Mouse (Mus musculus): Measurements from ENCODE around the gene Vmp1.
A peak's percentile ranks its signal among the peaks of the same experiment; 100 is the strongest.

Gene Vmp1

DNA sequence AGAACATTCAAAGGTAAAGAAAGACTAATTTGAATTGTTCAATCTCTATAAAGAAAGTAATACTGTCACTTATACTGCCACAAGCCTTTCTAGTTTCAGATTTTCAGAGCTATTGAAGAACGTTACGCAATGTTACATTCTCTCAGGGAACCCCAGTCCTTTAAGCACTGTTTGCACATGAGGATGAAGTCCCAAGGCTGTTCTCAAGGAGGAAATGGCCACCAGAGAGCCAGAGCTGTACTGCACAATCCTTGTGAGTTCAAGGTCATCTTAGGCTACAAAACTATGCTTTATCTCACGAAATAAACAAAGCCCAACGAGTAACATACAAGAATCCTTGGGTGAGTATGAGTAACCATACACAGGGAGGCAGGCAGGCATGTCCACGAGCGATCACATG, 49.2 kb downstream of the Vmp1 start:
- no peak for DNase-seq (ENCODE audit: low read depth)

DNA sequence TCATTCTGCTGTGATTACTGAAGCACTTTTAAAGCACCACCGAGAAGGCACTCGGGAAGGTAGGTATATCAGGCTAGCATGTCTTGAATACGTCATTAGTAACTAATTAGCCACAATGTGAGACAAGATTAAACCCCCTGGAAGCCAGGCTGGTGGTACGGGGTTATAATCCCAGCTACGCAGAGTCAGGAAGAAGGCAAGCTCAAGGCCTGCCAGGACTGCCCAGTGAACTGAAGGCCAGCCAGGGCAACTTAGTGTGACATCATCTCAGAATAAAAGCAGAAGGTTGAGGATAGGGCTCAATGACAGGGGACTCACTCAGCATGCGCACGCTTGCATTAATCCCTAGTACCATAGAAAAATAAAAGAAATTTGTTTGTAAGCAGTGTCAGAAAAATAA, 53.7 kb downstream of the Vmp1 start:
- DNase-seq (ENCODE audit: low read depth) = no peak

DNA sequence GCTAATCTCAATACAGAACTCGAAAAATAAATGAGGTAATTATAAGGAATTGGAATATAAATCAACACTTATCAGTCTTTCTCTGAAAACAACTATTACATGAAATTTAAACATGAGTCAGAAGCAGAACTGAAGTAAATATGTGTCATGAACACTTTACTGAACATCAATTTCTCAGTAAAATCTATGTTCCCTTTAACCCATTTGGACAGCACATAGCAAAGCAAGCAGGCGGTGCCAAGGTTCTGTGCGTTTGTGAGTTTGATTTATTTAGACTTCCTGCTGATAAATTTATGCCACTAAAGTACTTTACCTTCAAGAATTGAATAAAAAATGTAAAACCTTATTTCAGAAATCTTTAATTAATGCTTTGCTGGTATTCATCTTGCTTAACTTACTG, 54.2 kb downstream of the Vmp1 start:
- no peak for DNase-seq (ENCODE audit: low read depth)

DNA sequence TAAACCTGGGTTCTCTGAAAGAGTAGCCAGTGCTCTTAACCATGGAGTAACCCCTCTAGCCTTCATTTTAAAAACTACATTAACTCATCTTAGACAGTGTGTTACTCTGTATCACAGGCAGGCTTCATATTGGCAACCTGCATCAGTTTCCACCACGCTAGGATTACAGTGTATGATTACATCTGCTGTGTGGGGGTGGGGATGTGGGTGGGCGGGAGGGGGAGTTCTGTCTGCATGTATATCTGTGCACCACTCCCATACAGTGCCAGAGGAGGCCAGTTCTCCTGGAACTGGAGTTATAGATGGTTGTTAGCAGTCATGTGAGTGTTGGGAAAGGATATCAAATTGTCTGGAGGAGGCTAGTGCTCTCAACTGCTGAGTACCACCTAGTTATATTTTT, 55.2 kb downstream of the Vmp1 start:
- no peak for DNase-seq (ENCODE audit: low read depth)

DNA sequence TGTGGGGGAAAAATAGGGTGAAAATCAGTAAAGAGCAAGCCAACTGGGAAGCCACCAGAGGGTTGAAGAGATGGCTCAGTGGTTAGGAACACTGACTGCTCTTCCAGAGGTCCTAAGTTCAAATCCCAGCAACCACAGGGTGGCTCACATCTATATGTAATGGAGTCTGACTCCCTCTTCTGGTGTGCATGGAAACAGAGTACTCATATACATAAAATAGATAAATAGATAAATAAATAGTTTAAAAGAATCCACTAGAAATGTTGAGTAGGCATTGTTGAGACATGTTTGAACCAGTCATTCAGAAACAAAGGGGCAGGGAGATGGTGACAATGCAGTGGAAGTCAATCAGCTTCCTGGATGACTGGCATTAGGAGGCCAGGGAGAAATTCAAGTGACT, 56.0 kb downstream of the Vmp1 start:
- DNase-seq (ENCODE audit: low read depth) = no peak

DNA sequence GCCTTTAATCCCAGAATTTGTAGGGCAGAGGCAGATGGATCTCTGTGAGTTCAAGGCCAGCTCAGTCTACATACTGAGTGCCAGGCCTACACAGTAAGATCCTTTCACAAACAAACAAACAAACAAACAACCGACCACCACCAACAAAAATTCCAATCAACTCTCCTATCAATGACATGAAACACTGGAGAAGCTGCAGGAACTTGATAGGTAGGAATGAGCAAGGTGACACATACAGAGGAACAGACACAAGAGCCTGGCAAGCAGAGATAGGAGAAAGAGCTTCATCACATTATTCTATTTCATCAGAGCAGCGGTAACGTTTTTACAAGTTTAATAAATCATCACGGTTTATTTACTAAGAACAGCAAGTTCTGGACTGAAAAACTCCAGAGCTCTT, 56.9 kb downstream of the Vmp1 start:
- DNase-seq (ENCODE audit: low read depth) = no peak

DNA sequence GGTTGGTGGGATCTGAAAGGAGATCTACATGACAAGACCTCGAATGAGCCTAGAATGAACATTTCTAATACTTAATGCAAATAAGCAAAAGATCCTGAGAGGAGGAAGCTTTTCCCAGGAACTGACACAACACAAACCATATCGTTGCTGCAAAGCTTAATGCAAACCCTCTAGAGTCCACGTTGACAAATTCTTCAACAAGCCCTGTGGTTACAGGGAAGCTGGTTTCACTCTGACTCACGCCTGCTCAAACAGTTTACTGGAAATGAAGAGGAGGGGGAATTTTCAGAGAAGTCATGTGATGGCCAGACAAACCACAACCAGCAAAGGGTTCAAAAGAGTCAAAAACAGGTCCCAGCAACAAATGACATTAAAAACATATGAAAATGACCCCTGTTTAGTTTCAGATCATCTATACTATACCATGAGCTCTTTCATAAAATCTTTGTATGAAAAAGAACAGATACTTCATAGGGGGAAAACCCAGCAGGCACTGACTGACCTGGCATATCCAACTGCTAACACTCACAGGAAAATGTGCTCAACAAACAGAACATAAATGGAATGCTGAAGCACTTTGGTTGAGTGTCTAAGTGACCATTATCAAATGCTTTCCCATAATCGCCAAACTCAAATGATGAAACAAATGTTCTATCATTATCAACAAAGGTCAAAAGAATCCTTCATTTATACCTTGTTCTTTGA, 59.2 kb downstream of the Vmp1 start:
- DNase-seq (ENCODE audit: low read depth) = peak; percentile 96

DNA sequence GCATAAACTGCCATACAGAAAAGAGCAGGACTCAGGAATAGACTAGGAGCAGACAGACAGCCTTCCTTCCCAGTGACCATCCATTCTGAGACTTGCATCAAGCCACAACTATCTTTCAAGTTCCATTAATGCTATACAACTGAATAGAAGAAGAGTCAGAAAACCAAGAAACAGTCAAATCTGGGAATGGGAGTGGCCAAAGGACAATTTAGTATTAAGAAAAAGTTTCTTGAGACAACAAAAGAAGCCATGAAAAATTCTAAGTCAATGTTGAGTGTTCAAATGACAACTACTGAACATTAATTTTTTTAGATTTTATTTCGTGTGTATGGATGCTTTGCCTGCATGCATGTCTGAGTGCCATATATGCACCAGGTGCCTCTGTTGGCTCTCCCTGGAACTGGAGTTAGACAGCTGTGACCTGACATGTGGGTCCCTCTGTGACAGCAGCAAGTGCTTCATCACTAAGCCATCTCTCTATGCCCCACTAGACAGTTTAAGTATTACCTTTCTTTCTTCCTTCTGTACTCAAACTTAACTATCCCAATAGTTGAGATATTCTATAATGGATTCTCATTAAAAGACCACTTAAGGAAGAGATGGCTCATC, 60.1 kb downstream of the Vmp1 start:
- DNase-seq (ENCODE audit: low read depth) = peak; percentile 69

DNA sequence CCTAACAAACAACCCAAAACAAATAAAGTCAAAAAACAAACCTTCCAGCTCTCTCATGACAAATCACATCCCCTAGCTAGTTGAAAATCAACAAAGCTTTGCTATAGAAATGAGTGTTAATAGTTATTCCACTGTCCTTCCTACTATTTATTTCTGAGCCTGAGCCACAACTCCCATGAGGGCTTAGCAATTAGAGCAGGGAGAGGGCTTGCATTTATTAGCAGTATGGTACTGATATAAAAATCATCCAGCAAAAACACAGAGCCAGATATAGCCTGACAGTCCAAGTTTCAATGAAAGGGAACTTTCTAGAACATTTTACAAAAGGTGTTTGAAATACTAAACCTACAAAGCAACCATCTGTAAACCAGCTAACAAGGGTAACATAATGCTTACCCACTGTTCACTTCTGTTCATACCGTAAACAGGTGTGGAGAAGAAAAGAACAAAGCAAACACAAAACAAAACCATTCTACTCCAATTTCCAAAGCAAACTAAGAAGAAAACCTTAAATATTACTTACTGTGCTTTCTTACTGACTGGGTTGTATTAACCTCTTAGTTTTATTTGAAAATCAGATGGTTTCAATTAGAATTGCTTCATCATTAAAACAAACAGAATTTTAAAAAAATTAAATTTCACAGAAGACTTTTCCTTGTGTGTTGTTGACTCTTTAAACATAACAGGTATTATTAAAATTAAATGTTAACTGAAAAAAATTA, 61.3 kb downstream of the Vmp1 start:
- DNase-seq (ENCODE audit: low read depth) = peak; percentile 52

DNA sequence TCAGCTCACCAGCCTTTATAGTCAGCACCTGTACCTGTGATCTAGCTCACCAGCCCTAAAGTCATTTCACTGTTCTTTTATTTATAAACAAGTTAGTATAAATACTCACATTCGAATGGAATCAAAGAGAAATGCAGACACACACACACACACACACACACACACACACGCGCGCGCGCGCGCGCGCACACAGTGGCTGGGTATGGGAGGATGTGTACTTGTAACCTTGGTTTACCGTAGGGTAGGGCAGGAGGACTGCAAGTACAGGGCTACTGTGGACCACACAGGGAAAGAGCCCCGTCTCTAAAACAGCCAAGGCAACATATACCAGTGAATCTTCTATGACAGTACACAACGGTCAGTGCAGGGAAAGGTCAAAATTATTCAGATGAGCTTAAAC, 62.5 kb downstream of the Vmp1 start:
- DNase-seq (ENCODE audit: low read depth) = peak; percentile 83

DNA sequence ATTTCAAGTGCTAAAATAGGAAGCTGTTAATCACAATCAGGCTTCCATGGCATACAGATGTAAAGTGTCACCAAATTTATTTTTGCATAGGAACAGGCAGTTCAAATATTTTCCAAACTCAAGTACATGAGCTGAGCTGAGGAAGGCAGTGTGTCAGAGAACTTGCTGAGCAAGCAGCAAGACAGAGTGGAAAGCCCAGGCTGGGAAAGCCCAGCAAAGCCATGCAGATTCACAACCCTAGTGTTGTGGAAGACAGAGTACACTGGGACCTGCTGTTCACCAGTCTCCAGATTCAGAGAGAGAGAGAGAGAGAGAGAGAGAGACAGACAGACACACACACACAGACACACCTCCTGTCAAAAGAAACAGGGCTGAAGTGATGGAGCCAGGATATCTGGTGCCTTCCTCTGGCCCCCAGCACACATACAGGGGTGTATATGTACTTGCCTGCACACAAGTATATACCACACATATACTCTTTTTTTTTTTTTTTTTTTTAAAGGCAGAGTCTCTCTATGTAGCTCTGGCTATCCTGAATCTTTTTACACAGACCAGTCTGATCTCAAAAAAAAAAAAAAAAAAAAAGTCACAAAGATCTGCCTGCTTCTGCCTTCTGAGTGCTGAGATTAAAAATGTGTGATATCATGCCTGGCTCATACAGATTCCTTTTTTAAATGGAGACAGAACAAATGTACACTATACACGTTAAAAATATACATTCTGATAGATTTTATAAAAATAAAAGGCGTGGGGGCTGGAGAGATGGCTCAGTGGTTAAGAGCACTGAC, 64.9 kb downstream of the Vmp1 start:
- DNase-seq (ENCODE audit: low read depth) = peak; percentile 75

DNA sequence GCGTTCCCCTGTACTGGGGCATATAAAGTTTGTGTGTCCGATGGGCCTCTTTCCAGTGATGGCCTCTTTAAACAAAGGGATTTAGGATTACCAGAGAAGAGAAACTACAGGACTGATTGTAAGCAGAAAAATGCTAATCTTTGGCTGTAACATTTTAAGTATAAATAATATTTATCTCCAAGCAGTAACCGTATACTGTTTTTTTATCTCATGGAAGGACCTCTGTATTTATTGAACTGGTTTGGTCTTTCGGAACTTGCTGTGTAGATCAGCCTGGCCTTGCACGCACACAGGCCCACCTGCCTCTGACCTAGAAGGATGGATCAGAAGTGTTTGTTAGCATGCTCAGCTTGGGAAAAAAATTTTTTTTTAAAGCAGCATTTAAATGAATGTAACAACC, 69.0 kb downstream of the Vmp1 start:
- no peak for DNase-seq (ENCODE audit: low read depth)

DNA sequence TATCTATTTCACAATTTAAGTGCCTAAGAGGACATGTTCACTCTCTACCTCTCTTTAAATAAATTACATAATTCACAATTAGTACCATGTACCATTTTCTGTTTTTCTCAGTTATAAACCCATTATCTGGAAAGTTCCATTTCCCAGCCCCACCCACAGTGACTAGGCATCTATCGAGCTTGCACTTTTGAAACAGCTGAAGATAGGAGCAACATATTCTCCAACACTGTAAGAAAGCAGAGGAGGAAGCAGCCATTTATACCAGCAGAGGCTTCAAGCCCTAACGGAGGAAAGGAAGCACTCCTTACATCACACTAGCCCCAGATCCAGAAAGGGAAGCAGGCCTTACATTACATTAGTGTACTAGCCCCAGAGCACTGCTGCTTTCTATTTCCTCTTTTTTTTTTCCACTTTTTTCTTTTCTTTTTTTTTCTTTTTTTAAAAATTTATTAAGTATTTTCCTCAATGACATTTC, 69.5 kb downstream of the Vmp1 start:
- peak; percentile 63 for DNase-seq (ENCODE audit: low read depth)

DNA sequence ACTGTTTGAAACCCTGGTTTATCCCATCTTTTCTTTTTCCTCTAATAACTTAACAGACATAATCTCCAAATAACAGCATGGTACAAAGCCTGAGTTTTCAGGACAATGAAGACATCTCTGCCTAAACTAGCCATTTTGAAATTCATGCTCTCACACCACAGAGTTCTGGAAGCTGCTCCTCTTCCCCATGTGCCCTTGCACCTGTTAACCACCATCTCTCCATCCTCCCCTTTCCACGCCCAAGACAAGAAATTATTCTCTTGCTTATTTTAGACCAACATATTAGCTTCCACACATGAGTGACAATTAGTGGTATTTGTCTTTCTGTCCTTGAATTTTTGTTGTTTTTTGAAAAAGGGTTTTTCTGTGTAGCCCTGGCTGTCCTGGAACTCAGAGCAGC, 71.6 kb downstream of the Vmp1 start:
- no peak for DNase-seq (ENCODE audit: low read depth)

DNA sequence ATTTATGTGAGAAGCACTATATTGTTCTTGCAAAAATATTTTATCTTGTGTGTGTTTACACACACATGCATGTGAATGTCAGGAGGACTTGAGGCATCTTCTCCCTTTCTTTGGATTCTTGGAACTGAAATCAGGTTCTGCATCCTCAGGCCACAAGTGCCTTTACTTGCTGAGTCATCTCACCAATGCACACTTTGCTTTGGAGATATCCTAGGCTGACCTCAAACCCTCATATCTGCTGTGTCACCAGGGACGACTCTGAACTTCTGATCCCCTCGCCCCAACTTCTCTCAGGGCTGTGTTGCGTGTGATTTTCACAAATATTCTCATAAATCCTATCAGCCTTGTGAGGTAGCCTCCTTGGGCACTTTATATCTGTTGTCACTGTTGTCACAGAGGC, 73.4 kb downstream of the Vmp1 start:
- DNase-seq (ENCODE audit: low read depth) = peak; percentile 51

DNA sequence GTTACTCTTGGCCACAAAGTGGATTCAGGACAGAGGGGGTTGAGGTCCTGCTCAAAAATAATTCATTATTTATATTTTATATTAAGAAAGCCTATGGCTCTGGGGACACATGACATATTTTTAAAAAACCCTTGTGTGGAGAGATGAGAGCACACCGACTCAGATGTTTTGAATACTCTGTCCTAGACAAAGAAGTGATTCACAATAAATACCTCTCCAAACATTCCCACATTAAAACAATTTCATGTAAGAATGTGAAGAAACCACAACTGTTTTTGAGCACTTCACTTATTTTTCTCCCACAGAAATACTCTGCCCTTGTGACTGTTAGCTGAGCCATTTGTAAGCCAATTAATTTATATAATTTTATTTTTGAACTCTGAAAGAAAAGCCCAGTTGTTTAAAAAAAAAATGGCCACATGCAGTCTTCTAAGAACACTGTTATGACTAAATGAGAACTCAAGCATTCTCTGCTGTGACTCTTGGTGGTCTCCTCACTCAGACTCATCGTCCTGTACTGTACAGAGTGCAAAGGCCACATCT, 75.8 kb downstream of the Vmp1 start:
- no peak for DNase-seq (ENCODE audit: low read depth)

DNA sequence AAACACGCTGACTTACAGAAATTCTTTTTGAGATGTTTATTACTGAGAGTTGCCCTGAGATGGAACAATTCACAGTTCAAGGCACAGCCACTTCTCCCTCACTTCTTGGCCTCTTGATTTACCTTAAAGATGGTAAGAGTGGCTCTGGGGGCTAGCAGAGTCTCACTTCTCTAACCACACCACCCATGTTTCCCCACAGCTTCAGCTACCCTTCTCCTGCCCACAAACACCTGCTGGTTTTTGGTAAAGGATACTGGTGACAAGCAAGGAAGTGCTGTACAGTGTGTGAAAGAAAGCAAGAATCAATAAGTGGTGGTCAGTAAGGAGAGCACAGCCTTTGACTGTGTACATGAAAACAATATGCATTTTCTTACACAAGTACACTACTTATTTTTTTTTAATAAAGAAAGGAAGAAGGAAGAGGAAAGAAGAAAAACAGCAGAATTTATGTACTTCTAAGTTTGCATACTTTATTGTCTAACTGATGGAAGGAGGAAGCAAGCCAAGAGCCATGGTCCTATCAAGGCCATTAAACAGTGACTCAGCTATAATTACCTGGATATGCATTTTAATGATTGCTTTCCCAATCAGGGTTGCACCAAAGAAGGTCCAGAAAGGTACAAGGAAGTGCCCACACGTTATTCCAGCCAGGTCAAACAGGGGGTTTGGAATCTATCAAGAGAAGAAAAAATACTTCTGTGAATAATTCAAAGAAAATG, 76.9 kb downstream of the Vmp1 start:
- peak; percentile 65 for DNase-seq (ENCODE audit: low read depth)

DNA sequence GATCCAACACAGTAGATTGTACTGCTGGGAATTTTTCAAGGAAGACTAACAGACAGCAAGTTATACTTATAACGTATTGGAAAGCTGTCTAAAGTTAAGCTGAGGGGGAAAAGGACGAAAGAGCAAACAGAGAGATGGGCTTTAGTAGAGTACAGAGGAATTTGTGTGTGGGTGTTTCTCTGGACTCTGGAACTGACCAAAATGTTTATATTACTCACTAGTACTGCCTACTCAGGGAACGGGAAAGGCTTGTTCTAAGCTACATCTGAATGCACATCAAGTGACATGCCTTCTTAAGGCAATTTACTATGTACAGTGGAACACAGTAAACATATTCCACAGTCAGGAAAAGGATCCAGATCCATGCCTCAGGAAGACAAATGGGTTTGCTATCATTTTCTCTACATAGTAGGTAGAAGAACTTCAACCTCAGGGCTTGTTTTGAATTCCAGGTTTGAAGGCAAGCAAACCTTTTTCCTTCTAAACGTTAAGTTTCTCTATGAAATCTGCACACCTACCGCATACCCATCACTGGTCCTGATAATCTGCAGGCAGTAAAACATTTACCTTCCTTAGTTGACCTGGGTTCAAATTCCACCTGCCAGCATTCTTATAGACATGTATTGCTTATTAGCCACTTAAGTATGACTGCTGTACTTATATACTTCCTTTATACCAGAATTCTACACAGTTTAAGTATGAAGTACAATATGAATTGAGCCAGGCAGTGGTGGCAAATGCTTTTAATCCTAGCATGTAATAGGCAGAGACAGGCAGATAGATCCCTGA, 78.7 kb downstream of the Vmp1 start:
- no peak for DNase-seq (ENCODE audit: low read depth)

DNA sequence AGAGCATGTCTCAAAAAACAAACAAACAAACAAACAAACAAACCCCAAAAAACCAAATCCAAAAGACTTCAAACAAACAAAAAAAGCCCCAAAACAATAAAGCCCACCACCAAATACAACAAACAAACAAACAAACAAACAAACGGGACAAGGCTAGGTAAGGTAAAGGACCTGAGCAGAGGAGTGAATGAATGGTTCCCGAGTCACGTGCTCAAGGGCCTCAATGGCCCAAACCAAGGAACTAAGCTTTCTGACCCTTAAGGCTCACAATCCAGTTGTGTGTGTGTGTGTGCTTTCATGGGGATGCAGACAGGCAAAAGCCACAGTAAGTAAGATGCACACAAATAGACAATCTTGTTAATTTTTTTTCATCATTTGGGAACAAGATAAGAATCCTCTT, 79.3 kb downstream of the Vmp1 start:
- no peak for DNase-seq (ENCODE audit: low read depth)

DNA sequence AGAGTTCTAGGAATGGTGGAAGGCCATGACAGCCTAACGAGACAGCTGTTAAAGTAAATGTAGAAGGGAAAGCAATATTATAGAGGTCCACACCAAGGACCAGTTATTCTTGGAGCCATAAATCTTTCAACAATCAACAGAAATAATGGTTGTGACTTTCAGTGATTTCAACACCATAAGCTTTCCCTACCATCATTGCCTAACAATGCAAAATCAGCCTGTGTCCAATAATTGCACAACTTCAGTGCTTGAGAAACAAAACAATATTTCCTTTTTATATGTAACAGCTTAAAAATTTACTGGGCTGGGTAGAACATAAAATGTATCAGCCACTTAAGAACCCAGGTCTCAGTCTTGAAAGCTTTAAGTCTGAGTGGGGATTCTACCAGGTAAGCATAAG, 79.9 kb downstream of the Vmp1 start:
- DNase-seq (ENCODE audit: low read depth) = no peak

DNA sequence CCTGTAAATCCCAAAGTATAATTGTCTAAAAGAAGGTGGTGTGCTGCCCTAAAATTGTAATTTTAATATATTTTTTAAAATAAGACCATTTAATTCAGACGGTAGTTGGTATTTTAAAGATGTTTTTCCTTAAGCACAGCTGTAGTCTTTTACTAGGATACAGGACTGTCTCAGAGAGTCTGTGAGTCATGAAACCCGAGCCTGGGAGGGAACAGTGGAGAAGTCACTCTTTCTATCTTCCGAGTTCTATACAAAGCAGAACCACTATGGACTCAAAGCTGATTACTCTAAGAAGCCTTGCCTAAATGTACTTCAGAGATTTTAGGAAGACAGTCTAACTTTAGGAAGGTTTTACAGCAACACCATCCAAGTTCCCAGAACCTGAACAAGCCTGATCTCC, 81.5 kb downstream of the Vmp1 start:
- no peak for DNase-seq (ENCODE audit: low read depth)

Data from induced T-regulatory cell, adult 2 months (primary cell).